Mouse (Mus musculus): ENCODE results near the gene Siah3.

Siah3 gene

DNA sequence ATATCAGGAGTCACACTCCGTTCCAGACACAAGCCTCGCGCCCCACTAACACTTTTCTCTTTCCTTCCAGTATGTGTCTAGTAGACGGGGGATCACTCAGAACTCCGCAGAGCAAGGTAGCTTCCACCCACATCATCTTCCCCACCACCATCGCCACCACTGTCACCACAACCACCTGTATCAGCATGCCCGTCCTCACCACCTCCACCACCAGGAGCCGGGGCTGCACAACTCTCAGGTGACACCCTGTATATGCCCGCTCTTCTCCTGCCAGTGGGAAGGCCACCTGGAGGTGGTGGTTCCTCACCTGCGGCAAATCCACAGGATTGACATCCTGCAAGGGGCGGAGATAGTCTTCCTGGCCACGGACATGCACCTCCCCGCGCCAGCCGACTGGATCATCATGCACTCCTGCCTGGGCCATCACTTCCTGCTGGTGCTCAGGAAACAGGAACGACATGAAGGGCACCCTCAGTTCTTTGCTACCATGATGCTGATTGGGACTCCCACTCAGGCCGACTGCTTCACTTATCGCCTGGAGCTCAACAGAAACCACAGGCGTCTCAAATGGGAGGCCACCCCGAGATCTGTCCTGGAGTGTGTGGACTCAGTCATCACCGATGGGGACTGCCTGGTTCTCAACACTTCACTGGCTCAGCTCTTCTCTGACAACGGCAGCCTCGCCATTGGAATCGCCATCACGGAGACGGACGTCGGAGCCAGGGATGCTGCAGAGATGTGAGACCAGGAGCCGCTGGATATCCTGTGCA lies 69.8 kb downstream of the Siah3 start:
- DNase-seq, result no peak

- DNase-seq, result peak; percentile 40
Observed at GRCm38 (mm10) chr14:75527464-75528190, 71.8 kb downstream of the Siah3 start.

- no peak for DNase-seq
Observed at GRCm38 (mm10) chr14:75530815-75531353, 75.1 kb downstream of the Siah3 start.

DNA sequence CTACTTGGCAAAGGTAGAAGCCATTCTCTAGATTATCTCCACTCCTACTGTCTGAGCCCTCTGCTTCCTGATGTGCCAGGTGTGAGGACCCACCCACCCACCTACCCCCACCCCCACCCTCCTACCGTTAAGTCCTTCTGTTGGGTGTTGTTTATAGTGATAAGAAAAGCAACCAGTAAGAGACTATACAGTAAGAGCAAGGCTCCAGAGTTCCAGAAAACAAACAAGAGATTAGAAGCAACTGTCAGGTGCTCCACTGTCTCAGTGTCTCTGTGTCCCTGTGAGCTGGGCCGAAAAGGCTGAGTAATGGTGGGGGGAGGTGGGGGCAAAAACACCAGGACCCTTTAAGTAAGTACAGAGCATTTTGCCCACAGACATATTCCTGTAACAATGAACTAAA lies 83.4 kb downstream of the Siah3 start:
- DNase-seq, result no peak

DNA sequence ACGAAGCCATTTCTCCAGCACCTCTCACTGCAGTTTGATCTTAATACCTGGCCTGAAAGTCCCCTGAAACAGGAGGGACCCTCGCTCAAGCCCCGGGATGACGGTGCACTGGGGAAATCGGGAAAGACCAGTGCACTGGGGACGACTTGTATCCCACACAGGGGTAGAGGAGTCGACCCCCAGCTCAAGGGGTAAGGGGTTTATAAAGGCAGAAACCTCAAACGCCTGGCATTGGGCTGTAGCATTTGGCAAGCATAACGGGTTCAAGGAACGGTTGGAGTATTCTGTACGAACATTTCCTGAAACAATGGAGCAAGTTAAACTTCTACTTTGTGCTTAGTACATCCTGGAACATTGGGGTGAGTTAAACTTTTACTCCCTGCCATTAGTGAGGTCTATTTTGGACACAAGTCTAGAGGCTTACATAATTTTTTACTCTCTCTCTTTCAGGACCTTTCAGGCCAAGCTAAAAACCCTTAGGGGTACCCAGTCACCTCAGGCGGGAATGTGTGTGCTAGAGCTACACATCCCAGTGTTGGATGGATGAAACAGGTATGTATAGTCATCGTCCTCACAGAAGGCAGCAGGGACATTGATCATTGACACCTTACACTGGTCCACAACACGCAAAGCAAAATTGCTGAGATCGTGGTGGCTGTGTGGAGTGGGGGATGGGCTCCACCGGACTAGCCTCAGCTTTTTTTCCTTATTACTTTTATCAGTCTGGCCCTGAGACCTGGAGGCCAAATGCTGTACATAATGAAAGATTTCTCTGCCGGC lies 84.6 kb downstream of the Siah3 start:
- no peak for DNase-seq

DNA sequence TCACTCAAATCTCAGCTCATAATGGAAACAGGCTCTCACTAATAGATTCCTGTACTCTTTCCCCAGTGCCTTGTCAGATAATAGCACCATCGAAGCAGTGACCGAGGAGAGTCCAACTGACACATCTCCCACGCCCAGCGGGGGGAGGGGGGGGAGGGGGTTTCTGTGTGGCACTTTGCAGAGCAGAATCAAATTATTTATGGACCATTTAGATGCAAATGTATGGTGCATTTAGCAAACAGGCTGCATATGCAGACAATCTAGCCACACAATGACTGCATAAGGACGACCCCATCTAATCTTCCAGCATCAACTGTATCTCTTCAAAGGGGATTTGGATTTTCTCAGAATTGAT lies 85.2 kb downstream of the Siah3 start:
- DNase-seq, result peak; percentile 87

GRCm38 (mm10) chr14:75541731-75542130 lies 85.9 kb downstream of the Siah3 start:
- DNase-seq, result peak; percentile 49

- DNase-seq, result no peak
Observed at GRCm38 (mm10) chr14:75561577-75562331, 106.0 kb downstream of the Siah3 start.

- DNase-seq, result peak; percentile 84
Observed at GRCm38 (mm10) chr14:75565534-75566140, 109.9 kb downstream of the Siah3 start.

DNA sequence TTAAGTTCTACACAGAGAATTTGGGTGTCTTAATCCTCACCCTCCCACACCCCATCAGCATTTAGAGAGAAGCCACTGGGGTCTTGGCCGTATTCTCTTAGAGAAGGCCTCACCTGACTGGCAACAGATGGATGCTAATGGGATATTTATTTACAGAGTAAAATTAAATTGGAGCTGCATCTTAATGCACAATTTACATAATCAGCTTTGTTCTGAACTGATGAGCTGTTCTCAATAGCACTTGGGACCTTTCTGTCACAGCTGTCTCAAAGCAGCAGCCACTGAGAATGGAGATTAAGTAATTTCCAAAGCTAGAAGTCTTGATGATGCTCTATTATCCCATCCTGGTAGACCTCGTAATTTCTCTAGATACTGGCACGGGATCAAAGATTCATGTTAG lies 110.5 kb downstream of the Siah3 start:
- DNase-seq, result peak; percentile 59

- DNase-seq, result no peak
Observed at GRCm38 (mm10) chr14:75579010-75579409, 123.2 kb downstream of the Siah3 start.

Data from retina, postnatal 1 day (tissue).